Mouse (Mus musculus): ENCODE measurements at regions not wholly inside any gene's neighbourhood (a gene's known extent, or its start where the extent isn't known, plus 50 kb on each side); places are given as distances from the start of the nearest gene placed in this dataset.

- TF ChIP-seq CTCF (IDR thresholded peaks at IDR 0.05; ENCODE audit: insufficient read depth, low read depth, low read length), result no peak
- TF ChIP-seq POLR2A (IDR thresholded peaks at IDR 0.05; ENCODE audit: insufficient read depth, low read depth, low read length), result no peak
Observed at GRCm38 (mm10) chr9:12421906-12422305, 823.7 kb downstream of the Jrkl start.

Measured in olfactory bulb, adult 2 months (tissue).